Mouse (Mus musculus) macrophage (primary cell): Measurements from ENCODE around the gene Arhgap9. TPM values are rescaled to one million over a fixed set of nuclear protein-coding genes. Genes with fewer than 3 reads are reported as not detected.

Experiments
- H3K27ac ChIP-seq: fragments of 350-480 bp; formaldehyde crosslinking; 2 replicates; pipeline ENCODE4 v1.9.0; 2021
- H3K36me3 ChIP-seq: fragments of 350-480 bp; formaldehyde crosslinking; 2 replicates; pipeline ENCODE4 v1.9.0; 2021; ENCODE audit errors: inconsistent target
- H3K4me3 ChIP-seq: fragments of 350-480 bp; formaldehyde crosslinking; 2 replicates; pipeline ENCODE4 v1.9.0; 2021; ENCODE audit errors: inconsistent target
- H3K79me2 ChIP-seq: fragments of 350-480 bp; formaldehyde crosslinking; 2 replicates; pipeline ENCODE4 v1.9.0; 2021; ENCODE audit errors: inconsistent target
- WGBS: methylation state at CpG from one replicate; pipeline ENCODE4 v1.1.7; 2026; ENCODE audit warnings: inconsistent platforms; ENCODE audit not compliant: missing documents; 5-methylcytosine and 5-hydroxymethylcytosine counted together
- polyA plus RNA-seq: library from polyadenylated mRNA; stranded (reverse); fragments of 250-400 nt; gene quantifications from 3 replicates; pipeline ENCODE4 v1.2.4, GENCODE M21; 2018; ENCODE audit warnings: inconsistent platforms

Gene Arhgap9
- polyA plus RNA-seq, 1 experiment from 2014 or later: 70.4 TPM

- Histone ChIP-seq H3K27ac (no peak overlapping the region), H3K4me3 (peak overlapping the region; percentile 24), H3K79me2 (no peaks in the 10 kb centered on the region), H3K36me3 (no peaks in the 10 kb centered on the region)
- WGBS: 2% methylated on average over 37 of the region's 42 CpGs
These were observed 18.2 kb downstream of the Arhgap9 start for GRCm38 (mm10) chr10:127339683-127340576.

DNA sequence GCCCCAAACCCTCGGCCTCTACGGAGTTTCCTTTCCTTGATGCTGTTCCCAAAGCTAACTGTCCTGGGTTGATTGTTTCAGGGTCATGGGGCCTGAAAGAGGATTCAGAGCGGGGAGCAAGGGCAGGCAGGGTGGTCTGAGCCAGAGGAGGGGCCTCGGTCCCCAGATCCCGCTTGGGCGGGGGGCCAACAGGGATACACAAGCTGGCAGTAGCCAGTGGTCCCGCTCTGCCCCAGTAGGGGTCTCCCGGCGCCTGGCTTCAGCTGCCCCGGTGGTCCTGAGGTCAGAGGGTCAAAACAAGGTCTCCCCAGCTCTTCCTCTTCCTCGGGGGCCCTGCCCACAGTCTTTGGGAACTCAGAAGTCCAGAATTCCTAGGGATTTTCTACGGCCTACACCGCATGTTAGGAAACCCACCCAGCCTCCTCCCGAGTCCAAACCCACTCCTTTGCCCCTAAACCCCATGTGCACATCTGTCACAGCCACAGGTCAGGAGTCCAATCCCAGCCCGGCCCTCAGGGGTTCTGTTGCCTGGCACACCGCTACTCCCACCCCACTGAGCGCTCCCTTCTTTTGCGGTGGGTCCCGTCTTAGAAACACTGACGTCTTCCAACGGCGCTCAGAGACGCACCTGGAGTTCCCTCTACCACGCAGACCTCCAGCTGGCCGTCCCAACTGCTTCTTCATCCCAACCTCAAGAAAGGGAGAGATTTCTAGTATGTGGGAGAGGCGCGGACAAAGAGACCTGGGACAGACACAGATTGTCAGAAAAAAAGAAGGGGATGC is 19.0 kb downstream of the Arhgap9 start:
- no peaks in the 10 kb centered on the region for H3K79me2 ChIP-seq
- H3K36me3 ChIP-seq: no peaks in the 10 kb centered on the region
- no peak overlapping the region for H3K27ac ChIP-seq
- no peak overlapping the region for H3K4me3 ChIP-seq
- WGBS: 6% methylated on average over 24 of the region's 27 CpGs

GRCm38 (mm10) chr10:127341360-127341690 is 19.6 kb downstream of the Arhgap9 start:
- H3K36me3 ChIP-seq: no peaks in the 10 kb centered on the region
- H3K4me3 ChIP-seq: no peak overlapping the region
- WGBS: 4% methylated on average over 10 of the region's 11 CpGs
- no peak overlapping the region for H3K27ac ChIP-seq
- no peaks in the 10 kb centered on the region for H3K79me2 ChIP-seq

GRCm38 (mm10) chr10:127341891-127342639 is 20.3 kb downstream of the Arhgap9 start, which contains the start of gene Gli1:
TSS of gene Gli1 (minus strand) at chr10:127341974.
- Histone ChIP-seq H3K79me2 (no peaks in the 10 kb centered on the region), H3K4me3 (no peak within 1 kb of the TSS; the same call in 1 of the 2 replicates), H3K36me3 (no peaks in the 10 kb centered on the region), H3K27ac (no peak within 1 kb of the TSS)
- WGBS: 2% methylated on average over 29 of the region's 29 CpGs

- WGBS: 16% methylated on average over 3 of the region's 3 CpGs
- no peak overlapping the region for H3K27ac ChIP-seq
- no peaks in the 10 kb centered on the region for H3K79me2 ChIP-seq
- no peaks in the 10 kb centered on the region for H3K36me3 ChIP-seq
- H3K4me3 ChIP-seq: no peak overlapping the region
These were observed 21.3 kb downstream of the Arhgap9 start for GRCm38 (mm10) chr10:127343029-127343428.

GRCm38 (mm10) chr10:127346173-127346572 is 24.4 kb downstream of the Arhgap9 start:
- 96% methylated on average over 3 of the region's 3 CpGs for WGBS
- Histone ChIP-seq H3K36me3 (no peaks in the 10 kb centered on the region), H3K79me2 (no peaks in the 10 kb centered on the region), H3K4me3 (no peak overlapping the region), H3K27ac (no peak overlapping the region)

DNA sequence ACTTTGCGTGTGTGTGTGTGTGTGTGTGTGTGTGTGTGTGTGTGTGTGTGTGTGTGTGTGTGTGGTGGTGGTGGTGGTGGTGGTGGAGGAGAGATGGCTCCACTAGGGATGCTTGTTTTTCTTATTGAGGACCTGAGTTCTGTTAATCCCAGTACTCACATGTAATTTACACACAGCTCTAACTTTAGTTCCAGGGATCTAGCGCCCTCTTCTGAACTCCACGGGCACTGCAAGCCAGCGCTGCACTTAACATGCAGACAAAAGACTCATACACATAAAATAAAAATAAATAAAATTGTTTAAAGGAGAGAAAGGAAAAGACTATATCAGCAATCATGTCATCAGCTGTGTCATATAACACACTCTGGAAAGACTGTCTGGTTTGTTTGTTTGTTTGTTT is 27.2 kb downstream of the Arhgap9 start:
- Histone ChIP-seq H3K27ac (no peak overlapping the region), H3K4me3 (no peak overlapping the region), H3K79me2 (no peaks in the 10 kb centered on the region), H3K36me3 (no peaks in the 10 kb centered on the region)
- 81% methylated on average over 3 of the region's 4 CpGs for WGBS

GRCm38 (mm10) chr10:127349810-127350209 is 28.0 kb downstream of the Arhgap9 start:
- Histone ChIP-seq H3K4me3 (no peak overlapping the region), H3K36me3 (no peaks in the 10 kb centered on the region), H3K79me2 (no peaks in the 10 kb centered on the region), H3K27ac (no peak overlapping the region)
- WGBS: 84% methylated on average over 8 of the region's 8 CpGs

GRCm38 (mm10) chr10:127350594-127351284 is 29.0 kb downstream of the Arhgap9 start:
- H3K36me3 ChIP-seq: no peaks in the 10 kb centered on the region
- no peak overlapping the region for H3K4me3 ChIP-seq
- no peak overlapping the region for H3K27ac ChIP-seq
- WGBS: 18% methylated on average over 24 of the region's 24 CpGs
- H3K79me2 ChIP-seq: no peaks in the 10 kb centered on the region

- Histone ChIP-seq H3K79me2 (no peaks in the 10 kb centered on the region), H3K27ac (no peak overlapping the region), H3K36me3 (no peaks in the 10 kb centered on the region), H3K4me3 (no peak overlapping the region)
- 85% methylated on average over 8 of the region's 8 CpGs for WGBS
These were observed 29.5 kb downstream of the Arhgap9 start for GRCm38 (mm10) chr10:127351285-127351595.

DNA sequence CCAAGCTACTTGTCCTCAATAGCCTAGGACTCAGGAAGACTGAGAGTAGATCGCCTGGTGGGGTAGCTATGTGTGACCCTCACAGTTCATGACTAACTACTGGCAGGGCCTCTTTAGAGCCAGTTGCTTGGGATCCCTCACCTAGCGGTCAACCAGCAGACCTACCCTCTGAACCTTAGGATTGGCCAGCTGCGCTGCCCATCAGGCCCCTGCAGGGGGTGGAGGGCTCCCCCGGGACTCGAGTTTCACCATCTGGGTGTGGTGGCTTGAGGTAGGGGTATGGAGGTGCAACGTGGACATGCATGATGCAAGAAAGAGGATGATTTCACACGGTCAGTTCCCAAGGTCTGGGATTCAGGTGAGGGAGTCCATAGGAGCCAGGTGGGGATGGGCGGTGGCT is 30.0 kb downstream of the Arhgap9 start:
- no peak overlapping the region for H3K4me3 ChIP-seq
- 87% methylated on average over 8 of the region's 8 CpGs for WGBS

DNA sequence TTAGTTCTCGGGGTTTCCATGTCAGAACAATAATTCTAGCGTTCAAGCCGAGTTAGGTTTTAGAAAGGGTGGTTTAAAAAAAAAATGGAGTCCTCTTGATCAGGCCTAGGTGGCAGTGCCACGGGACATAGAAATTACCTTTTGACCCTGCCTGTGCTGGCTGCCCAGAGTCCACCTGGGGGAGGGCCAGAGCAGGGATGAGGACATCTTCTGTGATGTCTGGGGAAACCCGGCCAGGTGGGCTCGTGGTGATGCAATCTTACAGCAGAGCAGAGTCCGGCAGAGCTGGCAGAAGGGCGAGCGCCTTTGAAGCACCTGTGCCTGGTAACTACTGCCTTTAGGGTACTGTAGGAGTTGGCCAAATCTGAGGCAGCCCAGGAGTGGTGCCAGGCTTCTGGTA is 30.4 kb downstream of the Arhgap9 start:
- no peak overlapping the region for H3K27ac ChIP-seq
- 89% methylated on average over 9 of the region's 9 CpGs for WGBS
- no peak overlapping the region for H3K4me3 ChIP-seq
- H3K79me2 ChIP-seq: no peaks in the 10 kb centered on the region
- H3K36me3 ChIP-seq: no peaks in the 10 kb centered on the region

More for the DNA sequence above, 30.0 kb downstream of the Arhgap9 start:
- Histone ChIP-seq H3K27ac (no peak overlapping the region), H3K36me3 (no peaks in the 10 kb centered on the region), H3K79me2 (no peaks in the 10 kb centered on the region)

- 96% methylated on average over 11 of the region's 11 CpGs for WGBS
- no peaks in the 10 kb centered on the region for H3K79me2 ChIP-seq
- no peak overlapping the region for H3K27ac ChIP-seq
- no peak overlapping the region for H3K4me3 ChIP-seq
- no peaks in the 10 kb centered on the region for H3K36me3 ChIP-seq
These were observed 31.0 kb downstream of the Arhgap9 start for GRCm38 (mm10) chr10:127352766-127353165.
